Mouse (Mus musculus) layer of hippocampus, postnatal 25 days (tissue): ENCODE data around the gene Rora. TPM values are rescaled to one million over a fixed set of nuclear protein-coding genes. Genes with fewer than 3 reads are reported as not detected.

Source experiments
- DNase-seq, 2 experiments: peaks; one replicate each; pipeline ENCODE4 v3.0.0; 2022; ENCODE audit warnings: mixed read lengths in 2 of 2, low spot score in 1 of 2; ENCODE audit errors: extremely low spot score in 1 of 2
- total RNA-seq, 2 experiments: library from RNA; stranded (reverse); gene quantifications; 2 replicates each; pipeline ENCODE4 v1.2.3; 2021

The Rora gene
- total RNA-seq, 2 experiments from 2014 or later = 27.4 to 27.6 TPM

DNA sequence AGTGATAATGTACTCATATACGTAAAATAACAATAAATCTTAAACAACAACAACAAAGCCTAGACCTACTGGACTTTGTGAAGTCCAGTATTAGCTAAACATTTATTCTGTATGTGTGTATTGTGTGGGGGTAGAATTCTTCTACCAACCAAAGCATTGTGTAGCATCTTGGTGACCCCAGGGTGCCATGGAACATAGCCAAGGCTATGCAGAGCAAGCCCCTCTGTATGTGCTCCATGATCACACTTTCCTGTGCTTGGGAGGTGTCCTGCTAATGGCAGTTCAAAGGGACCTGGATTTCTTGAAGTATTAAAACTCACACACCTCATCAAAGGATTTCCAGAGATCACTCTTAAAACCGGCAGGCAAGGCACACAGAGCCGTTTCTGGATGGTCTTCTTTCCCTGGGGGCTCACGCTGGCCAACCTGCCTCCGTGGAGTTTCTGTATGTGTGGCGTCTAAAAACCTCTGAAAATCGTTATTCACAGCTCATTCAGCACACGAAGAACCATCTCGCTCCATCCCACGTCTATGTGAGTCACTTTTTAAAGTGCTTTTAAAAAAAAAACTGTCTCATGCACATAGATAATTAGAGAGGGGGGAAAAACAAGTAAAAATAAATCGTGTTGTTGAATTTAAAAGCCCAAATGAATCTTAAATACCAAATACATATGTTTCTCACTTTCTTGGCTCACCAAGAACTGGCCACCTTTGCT lies 92.5 kb downstream of the Rora start:
- no peak for DNase-seq

GRCm38 (mm10) chr9:68756976-68757375 lies 103.4 kb downstream of the Rora start:
- DNase-seq = no peak

DNA sequence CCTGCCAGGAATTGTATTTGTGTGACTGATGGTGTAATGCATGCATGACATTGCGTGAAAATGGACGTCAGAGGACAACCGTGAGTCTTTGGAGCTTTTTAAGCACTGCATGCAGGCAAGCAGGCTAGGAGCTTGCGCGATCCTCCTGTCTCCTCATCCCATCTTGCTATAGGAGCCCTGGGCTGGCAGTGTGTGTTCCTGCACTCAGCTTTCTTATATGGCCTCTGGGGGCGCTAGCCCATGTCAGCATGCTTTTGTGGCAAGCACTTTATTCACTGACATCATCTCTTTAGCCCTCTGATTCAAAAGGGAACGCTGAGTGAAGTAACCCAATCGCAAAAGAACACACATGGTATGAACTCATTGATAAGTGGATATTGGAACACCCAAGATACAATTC lies 105.7 kb downstream of the Rora start:
- no peak for DNase-seq

- DNase-seq = no peak
Measured at GRCm38 (mm10) chr9:68760329-68760728, 106.7 kb downstream of the Rora start.

DNA sequence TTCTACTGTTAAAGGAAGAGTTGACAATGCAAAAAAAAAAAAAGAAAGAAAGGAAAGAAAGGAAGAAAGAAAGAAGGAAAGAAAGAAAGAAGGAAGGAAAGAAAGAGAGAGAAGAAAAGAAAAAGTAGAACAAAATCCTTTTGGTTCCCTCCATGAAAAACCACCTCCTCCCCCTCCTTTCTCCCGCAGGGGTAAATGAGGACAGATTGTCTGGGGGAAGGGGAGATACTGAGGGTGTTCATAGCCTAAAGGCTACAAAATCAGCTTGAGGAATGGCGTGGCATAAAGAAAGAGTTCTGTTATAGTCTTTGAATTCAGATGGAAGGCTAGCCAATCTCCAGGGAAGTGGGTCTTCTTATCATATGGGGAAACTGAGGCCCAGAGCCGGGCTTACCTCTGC lies 107.3 kb downstream of the Rora start:
- DNase-seq = no peak

GRCm38 (mm10) chr9:68761672-68762071 lies 108.1 kb downstream of the Rora start:
- no peak for DNase-seq

GRCm38 (mm10) chr9:68765595-68765994 lies 112.0 kb downstream of the Rora start:
- peak in 1 of 2 experiments; percentile 17 for DNase-seq

- no peak for DNase-seq
Measured at GRCm38 (mm10) chr9:68769638-68770037, 116.1 kb downstream of the Rora start.

DNA sequence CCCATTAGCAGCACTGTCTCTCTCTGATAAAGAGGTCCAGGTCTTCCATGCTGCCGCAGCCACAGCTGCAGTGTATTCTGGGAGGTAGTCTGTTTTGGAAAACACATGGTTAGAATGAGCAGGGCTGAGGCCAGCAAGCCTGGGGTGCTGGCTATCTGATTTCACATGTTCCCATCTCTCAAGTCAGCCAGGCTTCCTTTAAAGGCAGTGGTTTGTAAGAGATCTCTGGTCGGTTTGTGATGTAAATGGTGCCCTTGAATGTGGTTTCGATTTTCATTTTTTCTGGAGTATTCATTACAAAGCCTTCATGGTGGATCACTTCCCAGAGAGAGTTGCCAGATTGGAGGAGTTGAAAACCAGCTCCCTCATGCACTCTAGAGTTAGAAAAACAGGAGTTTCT lies 117.8 kb downstream of the Rora start:
- no peak for DNase-seq

DNA sequence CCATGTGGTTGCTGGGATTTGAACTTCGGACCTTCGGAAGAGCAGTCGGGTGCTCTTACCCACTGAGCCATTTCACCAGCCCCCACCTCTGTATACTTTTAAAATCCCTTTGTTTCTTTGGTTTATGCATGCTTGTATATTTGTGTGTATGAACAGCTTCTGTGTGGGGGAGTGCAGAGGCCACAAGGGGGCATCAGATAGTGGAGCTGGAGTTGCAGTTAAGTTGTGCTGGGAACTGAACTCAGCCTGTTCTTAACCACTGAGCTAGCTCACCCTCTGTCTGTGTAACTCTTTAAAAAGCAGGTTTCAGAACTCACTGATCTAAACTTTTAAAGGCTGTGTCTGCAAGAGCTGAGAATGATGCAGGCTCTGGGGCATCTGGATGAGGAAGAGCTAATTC lies 120.2 kb downstream of the Rora start:
- no peak for DNase-seq

DNA sequence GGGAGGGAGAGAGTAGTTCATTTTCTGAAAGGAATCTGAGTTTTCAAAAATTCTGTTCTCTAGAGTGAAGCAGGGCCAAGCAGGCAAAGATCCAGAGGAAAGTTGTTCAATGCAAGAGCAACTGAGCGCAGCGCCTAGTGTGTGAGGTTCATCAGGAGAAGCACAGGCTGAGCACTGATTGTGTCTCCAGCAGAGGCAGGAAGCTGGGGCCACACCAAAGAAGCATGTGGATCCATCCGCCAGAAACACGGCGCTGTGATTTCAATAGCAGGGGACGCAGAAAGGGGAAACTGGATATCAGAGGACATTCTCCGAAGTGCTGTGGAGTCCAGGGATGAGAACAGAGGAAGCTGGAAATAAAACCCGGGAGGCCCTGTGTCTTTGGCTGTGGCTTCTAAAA lies 128.4 kb downstream of the Rora start:
- DNase-seq = no peak

DNA sequence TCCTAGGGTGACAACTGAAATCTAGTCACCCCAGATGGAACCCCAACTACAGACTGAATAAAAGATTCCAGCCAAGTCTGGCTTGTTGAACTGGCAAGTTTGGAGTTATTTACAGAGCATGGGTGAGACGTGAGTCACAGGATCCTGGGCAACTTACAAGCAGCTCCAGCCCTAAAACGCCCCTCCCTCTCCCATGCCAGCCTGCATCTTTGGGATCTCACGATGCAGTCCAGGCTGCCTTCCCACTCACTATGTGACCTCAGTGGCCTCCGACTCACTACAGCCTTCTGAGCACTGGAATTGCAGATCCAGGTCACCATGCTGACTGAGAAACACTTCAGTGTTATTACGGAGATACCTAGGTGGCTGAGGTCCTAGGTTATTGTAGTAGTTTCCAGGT lies 129.0 kb downstream of the Rora start:
- no peak for DNase-seq

- DNase-seq = no peak
Measured at GRCm38 (mm10) chr9:68783246-68783645, 129.7 kb downstream of the Rora start.

- no peak for DNase-seq
Measured at GRCm38 (mm10) chr9:68786614-68787293, 133.2 kb downstream of the Rora start.

DNA sequence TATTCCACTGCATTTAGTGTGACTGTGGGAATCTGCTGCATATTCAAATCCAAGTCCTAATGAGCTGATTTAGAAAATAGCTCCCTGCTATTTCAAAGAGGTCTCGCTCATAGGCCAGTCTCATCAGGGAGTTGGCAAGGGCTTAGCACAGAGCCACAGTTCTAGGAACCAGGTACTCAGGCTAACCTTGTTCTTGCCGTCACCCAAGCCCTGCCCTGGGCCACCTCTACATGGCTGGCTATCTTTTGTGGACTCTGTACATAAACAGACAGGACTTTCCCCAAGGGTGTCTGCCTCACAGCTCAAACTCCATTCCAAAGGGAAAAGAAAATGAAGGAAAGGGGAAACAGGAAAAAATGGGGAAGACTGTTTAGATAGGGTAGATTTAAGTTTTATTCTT lies 134.1 kb downstream of the Rora start:
- no peak for DNase-seq

DNA sequence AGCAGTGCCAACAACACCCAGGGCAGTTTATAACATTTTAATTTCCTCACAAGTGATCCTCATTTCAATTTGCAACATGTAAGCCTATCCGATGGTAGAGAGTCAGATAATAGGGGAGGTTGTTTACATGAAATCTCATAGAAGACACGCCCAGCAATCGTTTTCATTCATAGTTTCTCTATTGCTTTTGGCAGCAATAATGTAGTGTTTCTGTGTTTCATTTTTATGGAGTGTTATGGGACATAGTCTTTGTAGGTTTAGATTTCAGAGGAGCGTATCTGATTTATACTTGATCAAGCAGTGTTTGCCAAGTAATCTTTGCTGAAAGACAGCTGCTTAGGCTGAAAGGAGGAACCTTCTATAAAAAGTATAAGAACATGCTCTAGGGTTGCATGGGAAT lies 137.3 kb downstream of the Rora start:
- no peak for DNase-seq

DNA sequence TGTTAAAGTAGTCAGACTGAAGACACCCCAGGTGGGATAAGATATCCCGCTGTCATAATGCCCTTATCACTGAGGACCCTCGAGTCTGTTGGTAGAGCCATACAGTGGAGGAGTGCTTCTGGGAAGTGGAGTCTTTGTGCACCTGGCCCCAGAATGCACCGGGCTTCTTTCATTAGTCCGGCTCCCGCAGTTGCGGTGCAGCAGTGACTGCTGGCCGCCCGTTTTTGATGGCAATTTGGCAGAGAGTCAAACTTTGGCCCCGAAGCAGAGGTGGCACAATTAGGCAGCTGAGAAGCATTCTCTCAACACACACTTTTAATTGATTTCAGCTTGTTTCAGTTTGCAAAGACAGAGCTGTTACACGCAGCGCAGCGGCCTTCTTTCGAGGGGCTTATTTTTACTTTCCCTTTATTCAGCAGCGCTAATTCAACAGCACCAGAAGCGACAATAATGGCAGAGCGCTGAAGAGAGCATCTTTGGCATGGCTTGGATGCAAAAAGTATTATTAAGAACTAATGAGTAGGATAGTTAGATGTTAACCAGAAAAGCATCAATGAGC lies 138.5 kb downstream of the Rora start:
- no peak for DNase-seq

GRCm38 (mm10) chr9:68795314-68795713 lies 141.7 kb downstream of the Rora start:
- no peak for DNase-seq

DNA sequence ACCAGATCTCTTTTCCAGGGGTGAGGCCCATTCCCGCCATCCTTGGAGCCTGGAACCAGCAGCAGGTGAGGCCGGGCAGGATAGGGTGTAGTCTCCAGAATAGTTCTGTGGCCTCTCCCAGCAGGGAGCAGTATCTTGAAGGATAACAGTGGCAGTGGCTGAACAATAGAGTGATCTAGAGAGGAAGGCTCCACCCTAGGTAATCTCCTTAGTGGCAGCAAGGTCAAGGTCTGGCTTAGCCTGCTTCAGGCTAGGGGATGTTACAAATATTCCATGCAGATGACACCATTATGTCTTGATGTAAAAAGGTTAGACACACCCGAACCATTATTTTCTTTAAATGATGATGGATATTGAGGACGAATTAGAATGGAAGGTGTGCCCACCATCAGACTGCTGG lies 144.6 kb downstream of the Rora start:
- no peak for DNase-seq

- no peak for DNase-seq
Measured at GRCm38 (mm10) chr9:68799065-68799464, 145.5 kb downstream of the Rora start.

GRCm38 (mm10) chr9:68804229-68804628 lies 150.6 kb downstream of the Rora start:
- no peak for DNase-seq

DNA sequence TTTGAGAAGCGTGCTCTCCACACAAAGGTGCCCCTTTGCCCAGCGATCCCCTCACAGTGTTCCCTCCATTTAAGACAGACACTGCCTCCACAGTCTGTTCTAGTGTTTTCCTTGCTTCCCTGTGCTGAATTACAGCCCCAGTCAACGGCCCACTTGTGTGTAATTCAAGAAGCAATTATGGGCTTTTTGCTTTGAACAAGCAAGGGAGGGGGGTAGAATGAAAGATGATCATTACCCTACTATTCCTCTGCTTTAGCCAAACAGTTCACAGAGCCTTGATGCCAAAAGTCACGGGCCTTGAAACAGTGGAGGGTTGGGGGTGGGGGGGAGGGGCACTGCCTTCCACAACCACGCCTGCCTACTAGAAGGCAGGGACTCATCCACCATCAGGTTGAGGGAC lies 152.2 kb downstream of the Rora start:
- no peak for DNase-seq
